Mouse (Mus musculus) forebrain, embryonic 11.5 days (tissue): ENCODE measurements at regions not wholly inside any gene's neighbourhood (a gene's known extent, or its start where the extent isn't known, plus 50 kb on each side); places are given as distances from the start of the nearest gene placed in this dataset.

ENCODE experiments used
- ATAC-seq: fragments of 200-750 bp; cut with Nextera tagmentation; replicated peaks from 2 replicates; pipeline ENCODE4 v1.8.0; 2017; ENCODE audit warnings: moderate TSS enrichment; ENCODE audit not compliant: low FRiP score
- DNase-seq: peaks from one replicate; pipeline ENCODE4 v3.0.0-alpha.2; 2017; ENCODE audit warnings: low spot score
- H3K27ac ChIP-seq: fragments of 300-500 bp; sonication (generic); 2 replicates; pipeline ENCODE4 v1.5.1; 2014; ENCODE audit warnings: low read depth, low read length
- H3K27me3 ChIP-seq: fragments of 300-500 bp; sonication (generic); 2 replicates; pipeline ENCODE4 v1.6.1; 2014; ENCODE audit warnings: mild to moderate bottlenecking, low read length, mixed read lengths; ENCODE audit not compliant: control insufficient read depth, insufficient read depth
- H3K36me3 ChIP-seq: fragments of 300-500 bp; sonication (generic); 2 replicates; pipeline ENCODE4 v1.6.1; 2014; ENCODE audit warnings: mild to moderate bottlenecking, low read length, moderate library complexity, mixed read lengths; ENCODE audit not compliant: control insufficient read depth, insufficient read depth
- H3K4me1 ChIP-seq: fragments of 300-500 bp; sonication (generic); replicated peaks from 2 replicates; pipeline ENCODE4 v1.6.1; 2014; ENCODE audit warnings: low read length, mixed read lengths; ENCODE audit not compliant: control insufficient read depth, insufficient read depth
- H3K4me2 ChIP-seq: fragments of 300-500 bp; sonication (generic); 2 replicates; pipeline ENCODE4 v1.6.1; 2014; ENCODE audit warnings: low read depth, mild to moderate bottlenecking, low read length, moderate library complexity, mixed read lengths; ENCODE audit not compliant: severe bottlenecking
- H3K4me3 ChIP-seq: fragments of 300-500 bp; sonication (generic); 2 replicates; pipeline ENCODE4 v1.5.1; 2014; ENCODE audit warnings: low read depth, low read length
- H3K9ac ChIP-seq: fragments of 300-500 bp; sonication (generic); 2 replicates; pipeline ENCODE4 v1.6.1; 2014; ENCODE audit warnings: low read length
- H3K9me3 ChIP-seq: fragments of 300-500 bp; sonication (generic); 2 replicates; pipeline ENCODE4 v1.6.1; 2016; ENCODE audit warnings: low read length, mixed read lengths; ENCODE audit not compliant: control insufficient read depth
- WGBS: fragments of 180-500 bp; shearing (Covaris S2); extraction: QIAGEN DNeasy Blood & Tissue Kit; methylation state at CpG from one replicate; pipeline ENCODE4 v1.1.7; 2014; 5-methylcytosine and 5-hydroxymethylcytosine counted together

GRCm38 (mm10) chr8:26226612-26227528 lies 107.5 kb downstream of the Gm45692 start:
- no peaks in the 10 kb centered on the region for H3K27me3 ChIP-seq
- no peak overlapping the region for H3K9ac ChIP-seq
- no peak overlapping the region for H3K4me3 ChIP-seq
- H3K4me1 ChIP-seq: no peaks in the 10 kb centered on the region
- no peak overlapping the region for H3K4me2 ChIP-seq
- no peaks in the 10 kb centered on the region for H3K36me3 ChIP-seq
- no peak overlapping the region for H3K27ac ChIP-seq
- WGBS: 67% methylated on average over 30 of the region's 30 CpGs
- ATAC-seq (no peak), DNase-seq (no peak)
- no peaks in the 10 kb centered on the region for H3K9me3 ChIP-seq

DNA sequence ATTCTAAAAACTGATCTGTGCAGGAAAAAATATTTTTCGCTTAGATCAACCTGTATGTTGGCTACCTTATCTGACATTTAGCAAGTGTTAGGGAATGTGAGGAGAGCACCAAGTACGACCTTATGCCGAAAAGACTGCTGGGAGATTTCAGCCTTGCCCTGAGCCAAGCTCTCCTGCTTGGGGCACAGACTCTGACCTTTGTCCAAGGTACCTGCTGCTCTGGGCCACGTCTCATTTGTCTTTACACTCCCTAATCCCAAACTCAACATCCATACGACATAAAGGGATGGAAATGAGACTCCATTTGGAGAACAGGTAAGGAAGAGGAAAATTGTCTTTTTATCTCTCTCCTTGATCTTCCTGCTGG lies 108.2 kb downstream of the Gm45692 start:
- Histone ChIP-seq H3K9me3 (no peaks in the 10 kb centered on the region), H3K4me2 (no peak overlapping the region), H3K4me1 (no peaks in the 10 kb centered on the region), H3K36me3 (no peaks in the 10 kb centered on the region), H3K27me3 (no peaks in the 10 kb centered on the region), H3K4me3 (no peak overlapping the region), H3K27ac (no peak overlapping the region), H3K9ac (no peak overlapping the region)
- WGBS: 64% methylated on average over 5 of the region's 5 CpGs
- ATAC-seq: no peak
- DNase-seq: no peak

DNA sequence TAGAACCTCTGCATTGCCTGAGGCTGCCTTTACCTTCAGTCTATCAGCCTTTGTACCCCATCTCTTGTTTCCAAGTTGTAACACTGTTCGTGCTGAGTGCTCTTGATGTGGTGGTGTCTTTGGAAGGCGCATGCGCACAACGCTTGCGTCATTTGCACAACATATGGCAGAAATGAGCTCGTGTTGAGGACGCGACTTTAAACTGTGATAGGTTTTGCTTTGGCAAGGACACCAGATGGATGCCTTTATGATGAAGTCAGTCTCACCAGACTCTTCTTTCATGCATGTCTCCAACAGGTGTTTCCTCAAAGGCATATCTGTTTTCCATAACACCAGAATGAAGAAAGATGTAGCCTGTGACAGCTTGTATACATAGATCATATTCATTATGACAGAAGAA lies 110.2 kb downstream of the Gm45692 start:
- DNase-seq (no peak), ATAC-seq (no peak)
- Histone ChIP-seq H3K9me3 (no peaks in the 10 kb centered on the region), H3K36me3 (no peaks in the 10 kb centered on the region), H3K27ac (no peak overlapping the region), H3K4me3 (no peak overlapping the region), H3K4me1 (no peaks in the 10 kb centered on the region), H3K4me2 (no peak overlapping the region), H3K27me3 (no peaks in the 10 kb centered on the region), H3K9ac (no peak overlapping the region)
- 95% methylated on average over 8 of the region's 8 CpGs for WGBS

GRCm38 (mm10) chr8:26239075-26239474 lies 119.7 kb downstream of the Gm45692 start:
- H3K27me3 ChIP-seq: no peaks in the 10 kb centered on the region
- no peak overlapping the region for H3K9ac ChIP-seq
- no peak overlapping the region for H3K27ac ChIP-seq
- ATAC-seq (no peak), DNase-seq (no peak)
- H3K36me3 ChIP-seq: no peaks in the 10 kb centered on the region
- H3K4me3 ChIP-seq: no peak overlapping the region
- WGBS: 93% methylated on average over 2 of the region's 2 CpGs
- no peaks in the 10 kb centered on the region for H3K4me1 ChIP-seq
- H3K9me3 ChIP-seq: no peaks in the 10 kb centered on the region
- H3K4me2 ChIP-seq: no peak overlapping the region

GRCm38 (mm10) chr8:26239604-26240003 lies 120.3 kb downstream of the Gm45692 start:
- Histone ChIP-seq H3K36me3 (no peaks in the 10 kb centered on the region), H3K27ac (no peak overlapping the region), H3K9ac (no peak overlapping the region), H3K4me1 (no peaks in the 10 kb centered on the region), H3K27me3 (no peaks in the 10 kb centered on the region), H3K9me3 (no peaks in the 10 kb centered on the region), H3K4me2 (no peak overlapping the region), H3K4me3 (no peak overlapping the region)
- ATAC-seq (no peak), DNase-seq (no peak)
- 77% methylated on average over 4 of the region's 4 CpGs for WGBS

GRCm38 (mm10) chr8:26243743-26244142 lies 124.4 kb downstream of the Gm45692 start:
- H3K4me3 ChIP-seq: no peak overlapping the region
- DNase-seq: no peak
- H3K9ac ChIP-seq: no peak overlapping the region
- H3K27ac ChIP-seq: no peak overlapping the region; the same call in 1 of the 2 replicates
- H3K27me3 ChIP-seq: no peaks in the 10 kb centered on the region
- H3K4me1 ChIP-seq: no peaks in the 10 kb centered on the region
- no peaks in the 10 kb centered on the region for H3K36me3 ChIP-seq
- no peak overlapping the region for H3K4me2 ChIP-seq
- no peaks in the 10 kb centered on the region for H3K9me3 ChIP-seq
- 87% methylated on average over 4 of the region's 4 CpGs for WGBS
- ATAC-seq: no peak

DNA sequence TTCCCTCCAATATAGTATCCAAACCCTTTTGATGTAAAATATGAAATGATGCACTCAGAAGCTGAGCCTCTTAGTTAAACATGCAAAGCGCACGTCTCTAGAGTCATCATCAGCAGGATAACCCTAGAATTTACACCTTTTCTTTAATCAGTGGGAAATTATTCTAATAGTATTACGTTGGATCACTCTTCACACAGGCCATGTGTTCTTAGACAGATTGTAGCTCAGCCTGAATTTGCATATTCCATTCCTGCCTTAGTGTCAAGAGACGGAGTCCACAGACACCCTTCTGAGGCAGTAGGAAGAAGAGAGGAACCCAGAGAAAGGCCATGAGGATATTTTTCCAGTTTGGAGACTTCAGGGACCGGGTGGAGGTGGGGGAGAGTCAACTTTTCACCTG lies 125.0 kb downstream of the Gm45692 start:
- ATAC-seq: no peak
- H3K4me1 ChIP-seq: no peaks in the 10 kb centered on the region
- H3K36me3 ChIP-seq: no peaks in the 10 kb centered on the region
- 81% methylated on average over 5 of the region's 5 CpGs for WGBS
- H3K4me2 ChIP-seq: no peak overlapping the region
- H3K27me3 ChIP-seq: no peaks in the 10 kb centered on the region
- no peak overlapping the region for H3K4me3 ChIP-seq
- no peak overlapping the region for H3K27ac ChIP-seq
- no peak overlapping the region for H3K9ac ChIP-seq
- H3K9me3 ChIP-seq: no peaks in the 10 kb centered on the region
- DNase-seq: no peak

GRCm38 (mm10) chr8:26255191-26255669 lies 135.9 kb downstream of the Gm45692 start:
- ATAC-seq (peak; percentile 92), DNase-seq (no peak)
- peaks cover 7% of the 10 kb centered on the region; the same call in 1 of the 2 replicates for H3K9me3 ChIP-seq
- H3K4me1 ChIP-seq: no peaks in the 10 kb centered on the region
- no peak overlapping the region for H3K4me2 ChIP-seq
- WGBS: 4% methylated on average over 6 of the region's 6 CpGs
- H3K27me3 ChIP-seq: no peaks in the 10 kb centered on the region
- no peaks in the 10 kb centered on the region for H3K36me3 ChIP-seq
- H3K9ac ChIP-seq: no peak overlapping the region
- H3K27ac ChIP-seq: peak overlapping the region; percentile 65
- H3K4me3 ChIP-seq: no peak overlapping the region

GRCm38 (mm10) chr8:26260294-26260693 lies 141.0 kb downstream of the Gm45692 start:
- ATAC-seq (no peak), DNase-seq (no peak)
- H3K36me3 ChIP-seq: no peaks in the 10 kb centered on the region
- H3K9me3 ChIP-seq: no peaks in the 10 kb centered on the region
- no peak overlapping the region for H3K27ac ChIP-seq
- H3K9ac ChIP-seq: no peak overlapping the region
- H3K4me1 ChIP-seq: peaks cover 6% of the 10 kb centered on the region
- no peaks in the 10 kb centered on the region for H3K27me3 ChIP-seq
- H3K4me2 ChIP-seq: no peak overlapping the region
- no peak overlapping the region for H3K4me3 ChIP-seq
- 73% methylated on average over 5 of the region's 5 CpGs for WGBS
